7 mouse cellular contexts compared by ENCODE assay signal in the genomic region with DNA sequence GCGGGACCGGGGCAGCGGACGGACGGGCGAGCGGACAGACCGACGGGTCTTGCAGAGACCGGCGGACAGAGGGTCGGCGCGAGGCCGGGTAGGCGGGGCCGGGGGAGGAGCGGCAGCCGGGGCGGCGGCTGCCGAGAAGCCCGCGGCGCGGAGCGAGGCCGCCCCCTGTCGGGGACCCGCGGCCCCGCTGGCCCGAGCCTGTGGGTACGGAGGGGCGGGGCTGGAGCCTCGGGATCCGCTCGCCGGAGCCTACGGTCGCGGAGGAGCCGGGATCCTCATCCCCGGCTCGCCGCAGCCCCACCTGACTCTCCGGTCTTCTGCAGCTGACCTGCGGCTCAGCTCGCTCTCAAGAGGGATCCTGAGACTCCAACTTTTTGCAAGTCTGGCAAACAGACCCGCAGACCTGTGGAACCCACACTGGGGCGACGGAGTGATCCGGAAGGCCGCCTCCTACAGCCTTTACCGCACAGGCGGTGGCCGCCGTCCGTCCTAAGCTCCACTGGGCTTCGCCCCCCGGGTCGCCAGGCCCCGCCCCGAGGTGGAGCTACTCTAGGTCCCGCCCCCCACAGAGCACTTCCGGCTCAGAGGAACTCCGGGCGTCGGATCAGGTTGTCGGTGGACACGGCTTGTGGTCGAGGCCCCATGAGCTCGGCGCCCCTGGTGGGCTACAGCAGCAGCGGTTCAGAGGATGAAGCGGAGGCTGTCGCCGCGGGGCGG. TPM values are rescaled to one million over a fixed set of nuclear protein-coding genes. Genes with fewer than 3 reads are reported as not detected.
DNase-seq lines count a peak whose midpoint lies in the region; ATAC-seq lines count a peak whose summit lies in the region.

A gene (minus strand): TSS at position 231 of the 717 bp plus-strand sequence.
A gene (plus strand): TSS at position 565 of the 717 bp plus-strand sequence.

- peak within 1 kb of the TSS; percentile 98 for H3K9ac ChIP-seq in midbrain, embryonic 13.5 days (replicated peaks)

- peak; percentile 86 for ATAC-seq in granulocyte monocyte progenitor cell, adult 5-6 weeks (replicated peaks; ENCODE audit: poor library complexity, severe bottlenecking)
- peak; percentile 94 for ATAC-seq in midbrain, embryonic 13.5 days

- H3K27ac ChIP-seq in limb, embryonic 10.5 days = peak within 1 kb of the TSS; percentile 97
- H3K27ac ChIP-seq in midbrain, embryonic 13.5 days = peak within 1 kb of the TSS; percentile 92

- H3K36me3 ChIP-seq in limb, embryonic 10.5 days = peaks cover 49% of the 10 kb centered on the region
- H3K36me3 ChIP-seq in midbrain, embryonic 13.5 days = peaks cover 36% of the 10 kb centered on the region

- peak within 1 kb of the TSS; percentile 85 for H3K4me2 ChIP-seq in midbrain, embryonic 13.5 days (replicated peaks)

- WGBS in limb, embryonic 10.5 days = under 1% methylated on average over 79 of the region's 80 CpGs
- under 1% methylated on average over 77 of the region's 80 CpGs for WGBS in midbrain, embryonic 13.5 days

- peak; percentile 92 for DNase-seq in adrenal gland, adult 8-10 months
- peak; percentile 96 for DNase-seq in embryo, embryonic 9.5 days (ENCODE audit: extremely low spot score)
- peak; percentile 94 for DNase-seq in kidney, adult 11 months
- DNase-seq in limb, embryonic 10.5 days (ENCODE audit: low spot score) = peak; percentile 97
- peak; percentile 87 for DNase-seq in spleen, adult 12 weeks (ENCODE audit: low spot score)

- H3K27me3 ChIP-seq in limb, embryonic 10.5 days (ENCODE audit: low read depth, poor library complexity, severe bottlenecking) = no peaks in the 10 kb centered on the region
- no peaks in the 10 kb centered on the region for H3K27me3 ChIP-seq in midbrain, embryonic 13.5 days

- H3K9me3 ChIP-seq in limb, embryonic 10.5 days (replicated peaks) = no peaks in the 10 kb centered on the region
- H3K9me3 ChIP-seq in midbrain, embryonic 13.5 days = no peaks in the 10 kb centered on the region

- peaks cover 35% of the 10 kb centered on the region for H3K4me1 ChIP-seq in limb, embryonic 10.5 days
- H3K4me1 ChIP-seq in midbrain, embryonic 13.5 days (replicated peaks) = peaks cover 31% of the 10 kb centered on the region

- H3K4me3 ChIP-seq in limb, embryonic 10.5 days = peak within 1 kb of the TSS; percentile 90
- peak within 1 kb of the TSS; percentile 85 for H3K4me3 ChIP-seq in midbrain, embryonic 13.5 days (replicated peaks)

RNA-seq across cellular contexts. Expression of the first gene that starts in this region (rescaled TPM):
- 10 to 100 TPM; 10.6 to 15.1 (median 12.7) TPM for total RNA-seq in adrenal gland, adult 8-10 months (2022)
- 5.4 and 6.9 TPM in 2 replicates for total RNA-seq in granulocyte monocyte progenitor cell, adult 5-6 weeks (2014; fragmentation: Nextera tagmentation)
- total RNA-seq in granulocyte monocyte progenitor cell, adult 5-6 weeks (2017) = 1.6 and 2.2 TPM in 2 replicates
- polyA plus RNA-seq in limb, embryonic 10.5 days (2016; fragmentation: Nextera tagmentation; extraction: Ambion mirVana) = 10.3 and 11.5 TPM in 2 replicates
- polyA plus RNA-seq in midbrain, embryonic 13.5 days (2015; fragmentation: Nextera tagmentation; extraction: Ambion mirVana) = 18.3 and 19.5 TPM in 2 replicates

RNA-seq across cellular contexts. Expression of the second gene that starts in this region (rescaled TPM):
- 10 to 100 TPM; 16.7 to 24.1 (median 20.2) TPM for total RNA-seq in adrenal gland, adult 8-10 months (2022)
- total RNA-seq in granulocyte monocyte progenitor cell, adult 5-6 weeks (2014; fragmentation: Nextera tagmentation) = 41.5 and 44.1 TPM in 2 replicates
- 31.4 and 36.8 TPM in 2 replicates for total RNA-seq in granulocyte monocyte progenitor cell, adult 5-6 weeks (2017)
- 42.0 and 45.2 TPM in 2 replicates for polyA plus RNA-seq in limb, embryonic 10.5 days (2016; fragmentation: Nextera tagmentation; extraction: Ambion mirVana)
- 34.4 and 36.9 TPM in 2 replicates for polyA plus RNA-seq in midbrain, embryonic 13.5 days (2015; fragmentation: Nextera tagmentation; extraction: Ambion mirVana)

Comparison
In these comparisons a context has a peak if more than half of its experiments do, and no peak if none do; other contexts are left out.
1. Peak in every context shown above with its lines: DNase-seq, ATAC-seq, H3K4me3 ChIP-seq and H3K27ac ChIP-seq.